Mouse (Mus musculus) lung, embryonic 14.5 days (tissue): ENCODE data around the gene Casp9. TPM values are rescaled to one million over a fixed set of nuclear protein-coding genes. Genes with fewer than 3 reads are reported as not detected.

ENCODE experiments used
- ATAC-seq: fragments of 200-750 bp; cut with Nextera tagmentation; 2 replicates; pipeline ENCODE4 v1.8.0; 2017; ENCODE audit warnings: mild to moderate bottlenecking, moderate TSS enrichment, moderate library complexity; ENCODE audit not compliant: insufficient read depth
- DNase-seq: peaks from one replicate; pipeline ENCODE4 v3.0.0-alpha.2; 2015
- H3K27ac ChIP-seq: fragments of 300-500 bp; sonication (generic); 2 replicates; pipeline ENCODE4 v1.5.1; 2014; ENCODE audit warnings: low read depth, mild to moderate bottlenecking, moderate library complexity
- H3K27me3 ChIP-seq: fragments of 300-500 bp; sonication (generic); 2 replicates; pipeline ENCODE4 v1.6.1; 2014; ENCODE audit warnings: low read length, control low read depth; ENCODE audit not compliant: insufficient read depth
- H3K36me3 ChIP-seq: fragments of 300-500 bp; sonication (generic); 2 replicates; pipeline ENCODE4 v1.6.1; 2014; ENCODE audit warnings: control low read depth; ENCODE audit not compliant: insufficient read depth
- H3K4me1 ChIP-seq: fragments of 300-500 bp; sonication (generic); 2 replicates; pipeline ENCODE4 v1.6.1; 2014; ENCODE audit warnings: antibody characterized with exemption, control low read depth; ENCODE audit not compliant: insufficient read depth
- H3K4me2 ChIP-seq: fragments of 300-500 bp; sonication (generic); 2 replicates; pipeline ENCODE4 v1.6.1; 2014; ENCODE audit warnings: mild to moderate bottlenecking
- H3K4me3 ChIP-seq: fragments of 300-500 bp; sonication (generic); 2 replicates; pipeline ENCODE4 v1.5.1; 2014; ENCODE audit warnings: low read depth, low read length
- H3K9ac ChIP-seq: fragments of 300-500 bp; sonication (generic); 2 replicates; pipeline ENCODE4 v1.6.1; 2014
- H3K9me3 ChIP-seq: fragments of 300-500 bp; sonication (generic); 2 replicates; pipeline ENCODE4 v1.6.1; 2016; ENCODE audit warnings: low read depth, low read length, control low read depth
- CTCF ChIP-seq: IDR thresholded peaks from 2 replicates; pipeline ENCODE4 v1.5.1; 2016; ENCODE audit warnings: antibody characterized with exemption, low read depth
- WGBS: fragments of 180-500 bp; shearing (Covaris S2); extraction: QIAGEN DNeasy Blood & Tissue Kit; methylation state at CpG from one replicate; pipeline ENCODE4 v1.1.7; 2014; 5-methylcytosine and 5-hydroxymethylcytosine counted together
- polyA plus RNA-seq: library from polyadenylated mRNA; unstranded; fragments of >200 nt; fragmentation: Nextera tagmentation; extraction: Ambion mirVana; gene quantifications from 2 replicates; pipeline ENCODE4 v1.2.1, GENCODE M21; 2014

Casp9 gene
- polyA plus RNA-seq, 1 experiment from 2014 or later: 22.3 TPM

DNA sequence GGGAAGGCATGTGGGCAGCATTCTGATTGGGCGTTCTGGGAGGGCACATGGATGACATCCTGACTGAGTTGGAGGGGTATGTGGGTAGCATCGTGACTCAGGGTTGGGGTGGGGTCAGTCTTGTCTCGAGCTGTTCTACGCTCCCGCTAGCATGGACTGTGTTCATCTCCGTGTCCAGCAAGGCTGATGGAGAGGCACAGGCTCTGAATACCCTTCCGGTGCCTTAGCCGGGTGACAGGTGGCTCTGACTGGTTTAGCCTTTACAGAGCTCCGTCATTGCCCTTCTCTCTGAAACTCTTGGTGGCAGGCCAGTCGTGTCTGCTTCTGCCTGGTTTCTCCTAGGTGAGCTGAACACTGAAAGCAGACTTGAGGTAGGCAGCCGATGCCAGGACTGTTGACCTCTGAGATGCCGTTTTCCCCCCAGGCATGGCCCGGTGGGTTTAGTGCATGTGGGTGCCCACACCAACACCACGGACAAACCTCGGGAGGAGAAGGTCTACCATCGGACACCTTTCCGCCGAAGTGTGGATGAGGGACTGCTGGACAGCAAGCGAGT, 38.0 kb upstream of the Casp9 start:
- no peaks in the 10 kb centered on the region for H3K27me3 ChIP-seq
- no peak overlapping the region for H3K4me2 ChIP-seq
- ATAC-seq (no peak), DNase-seq (no peak)
- no peak for TF ChIP-seq CTCF
- H3K4me1 ChIP-seq: no peaks in the 10 kb centered on the region
- H3K9ac ChIP-seq: no peak overlapping the region
- no peaks in the 10 kb centered on the region for H3K9me3 ChIP-seq
- no peaks in the 10 kb centered on the region for H3K36me3 ChIP-seq
- WGBS: 84% methylated on average over 19 of the region's 19 CpGs
- no peak overlapping the region for H3K4me3 ChIP-seq
- no peak overlapping the region for H3K27ac ChIP-seq

DNA sequence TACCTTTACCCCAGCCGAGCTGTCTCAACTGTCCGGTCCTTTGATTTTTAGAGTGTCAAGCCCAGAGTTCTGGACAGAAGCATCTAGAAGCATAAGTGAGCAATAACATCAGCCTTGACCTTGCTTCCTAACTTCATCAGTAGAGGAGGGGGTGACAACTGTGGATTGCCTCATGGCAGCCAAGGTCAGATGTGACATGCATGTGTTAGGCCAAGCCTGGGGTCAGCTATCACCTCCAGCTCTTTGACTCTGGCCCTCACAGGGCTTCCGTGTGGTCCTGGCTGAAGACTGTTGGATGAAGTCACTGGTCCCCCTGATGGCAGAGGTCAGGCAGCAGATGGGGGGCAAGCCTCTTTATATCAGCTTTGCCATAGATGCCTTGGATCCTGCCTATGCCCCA, 36.3 kb upstream of the Casp9 start:
- ATAC-seq: no peak
- no peak overlapping the region for H3K4me3 ChIP-seq
- TF ChIP-seq CTCF: no peak
- no peaks in the 10 kb centered on the region for H3K9me3 ChIP-seq
- DNase-seq: no peak
- H3K4me2 ChIP-seq: no peak overlapping the region
- no peaks in the 10 kb centered on the region for H3K4me1 ChIP-seq
- H3K27ac ChIP-seq: no peak overlapping the region
- H3K36me3 ChIP-seq: peaks cover 14% of the 10 kb centered on the region
- no peak overlapping the region for H3K9ac ChIP-seq
- 72% methylated on average over 3 of the region's 3 CpGs for WGBS
- no peaks in the 10 kb centered on the region for H3K27me3 ChIP-seq

GRCm38 (mm10) chr4:141758874-141759542, 34.4 kb upstream of the Casp9 start:
- Histone ChIP-seq H3K9ac (no peak overlapping the region), H3K27me3 (no peaks in the 10 kb centered on the region), H3K9me3 (no peaks in the 10 kb centered on the region), H3K4me2 (no peak overlapping the region), H3K4me1 (no peaks in the 10 kb centered on the region), H3K4me3 (no peak overlapping the region), H3K27ac (no peak overlapping the region), H3K36me3 (peaks cover 33% of the 10 kb centered on the region)
- ATAC-seq (no peak), DNase-seq (no peak)
- TF ChIP-seq CTCF: no peak
- WGBS: 62% methylated on average over 6 of the region's 6 CpGs

- H3K9me3 ChIP-seq: no peaks in the 10 kb centered on the region
- no peak overlapping the region for H3K4me2 ChIP-seq
- 68% methylated on average over 4 of the region's 4 CpGs for WGBS
- no peak for TF ChIP-seq CTCF
- peaks cover 50% of the 10 kb centered on the region for H3K36me3 ChIP-seq
- no peak overlapping the region for H3K4me3 ChIP-seq
- no peaks in the 10 kb centered on the region for H3K4me1 ChIP-seq
- no peak for ATAC-seq
- no peak for DNase-seq
- H3K27me3 ChIP-seq: no peaks in the 10 kb centered on the region
- H3K9ac ChIP-seq: no peak overlapping the region
- H3K27ac ChIP-seq: no peak overlapping the region
These were observed 32.5 kb upstream of the Casp9 start for GRCm38 (mm10) chr4:141760942-141761341.

DNA sequence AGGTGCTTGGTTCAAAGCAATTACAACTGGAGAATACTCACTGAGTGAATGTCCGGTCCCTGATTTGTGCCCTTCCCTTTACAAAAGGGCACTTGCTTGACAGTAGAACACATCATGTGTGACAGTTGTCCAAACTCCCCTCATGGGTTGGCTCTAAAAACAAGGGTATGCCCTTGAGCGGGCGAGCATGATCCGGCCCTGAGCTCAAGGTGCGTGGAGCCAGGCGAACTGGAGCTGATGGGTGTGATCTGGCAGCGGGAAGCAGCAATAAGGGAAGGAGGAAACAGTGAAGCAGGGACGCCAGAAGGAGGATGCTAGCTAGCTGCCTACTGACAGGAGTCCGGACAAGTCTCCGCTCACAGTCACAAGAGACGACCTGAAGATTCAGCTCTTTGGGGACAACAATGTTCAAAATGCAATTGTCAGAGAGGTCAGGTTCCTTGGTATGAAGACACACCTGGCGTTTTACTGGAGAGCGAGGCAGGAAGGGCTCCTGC, 31.3 kb upstream of the Casp9 start:
- WGBS: 93% methylated on average over 13 of the region's 13 CpGs
- DNase-seq (no peak), ATAC-seq (no peak)
- TF ChIP-seq CTCF: no peak
- Histone ChIP-seq H3K9me3 (no peaks in the 10 kb centered on the region), H3K4me1 (peaks cover 5% of the 10 kb centered on the region; the same call in 1 of the 2 replicates), H3K27me3 (no peaks in the 10 kb centered on the region), H3K36me3 (peaks cover 56% of the 10 kb centered on the region), H3K9ac (no peak overlapping the region), H3K4me2 (no peak overlapping the region), H3K4me3 (no peak overlapping the region), H3K27ac (no peak overlapping the region)

DNA sequence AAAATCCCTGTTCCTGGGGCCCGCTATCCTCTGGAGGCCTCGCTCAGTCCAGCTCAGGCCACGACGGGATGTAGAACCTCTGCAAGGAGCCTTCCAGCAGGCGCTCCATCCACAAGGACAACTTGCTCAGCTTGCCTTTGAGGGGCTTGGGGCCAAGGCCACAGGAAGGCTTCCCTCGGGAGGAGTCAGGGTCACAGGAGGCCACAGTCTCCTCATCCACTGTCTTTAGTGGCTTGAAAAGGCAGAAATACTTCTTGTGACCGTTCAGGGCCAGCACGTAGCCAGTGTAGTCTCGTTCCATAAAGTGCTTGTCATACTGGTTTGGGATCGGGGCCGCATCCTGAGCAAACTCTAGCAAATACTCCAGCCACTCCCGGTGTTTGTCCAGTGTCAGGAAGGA, 29.9 kb upstream of the Casp9 start:
- DNase-seq (no peak), ATAC-seq (no peak)
- TF ChIP-seq CTCF: no peak
- H3K9ac ChIP-seq: no peak overlapping the region
- H3K27ac ChIP-seq: no peak overlapping the region
- H3K4me3 ChIP-seq: no peak overlapping the region
- no peaks in the 10 kb centered on the region for H3K9me3 ChIP-seq
- H3K4me2 ChIP-seq: no peak overlapping the region
- 83% methylated on average over 12 of the region's 12 CpGs for WGBS
- peaks cover 66% of the 10 kb centered on the region for H3K36me3 ChIP-seq
- H3K4me1 ChIP-seq: peaks cover 13% of the 10 kb centered on the region
- H3K27me3 ChIP-seq: no peaks in the 10 kb centered on the region

DNA sequence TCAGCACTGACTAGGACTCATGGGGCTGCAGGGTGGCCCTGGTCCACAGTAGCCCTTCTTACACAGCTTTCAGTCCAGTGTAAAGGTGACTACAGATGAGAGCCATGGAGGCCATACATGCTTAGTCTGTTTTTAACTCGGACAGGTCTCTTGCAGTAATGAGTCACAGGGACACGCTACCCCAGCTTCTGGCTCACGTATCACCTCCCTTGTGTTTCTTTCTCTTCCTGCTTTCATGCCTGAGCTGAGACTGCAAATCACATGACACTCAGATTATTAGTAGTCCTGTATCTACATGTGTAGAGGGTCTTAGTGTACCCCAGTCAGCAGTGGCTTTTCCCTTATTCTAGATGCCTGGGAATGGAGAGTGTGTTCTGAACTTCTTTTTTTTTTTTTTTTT, 28.4 kb upstream of the Casp9 start:
- no peak for DNase-seq
- peaks cover 78% of the 10 kb centered on the region for H3K36me3 ChIP-seq
- no peak overlapping the region for H3K4me2 ChIP-seq
- no peaks in the 10 kb centered on the region for H3K9me3 ChIP-seq
- H3K4me3 ChIP-seq: no peak overlapping the region
- H3K27me3 ChIP-seq: no peaks in the 10 kb centered on the region
- no peak overlapping the region for H3K9ac ChIP-seq
- no peak for TF ChIP-seq CTCF
- no peak for ATAC-seq
- no peak overlapping the region for H3K27ac ChIP-seq
- peaks cover 13% of the 10 kb centered on the region for H3K4me1 ChIP-seq
- WGBS: 94% methylated on average over 3 of the region's 3 CpGs
